Mouse (Mus musculus): Measurements from ENCODE around the gene Eno4. TPM values are rescaled to one million over a fixed set of nuclear protein-coding genes. Genes with fewer than 3 reads are reported as not detected.

Eno4 gene
- total and polyA plus RNA-seq, 2 experiments from 2014 or later, result 0.15 TPM; not detected in 1

DNA sequence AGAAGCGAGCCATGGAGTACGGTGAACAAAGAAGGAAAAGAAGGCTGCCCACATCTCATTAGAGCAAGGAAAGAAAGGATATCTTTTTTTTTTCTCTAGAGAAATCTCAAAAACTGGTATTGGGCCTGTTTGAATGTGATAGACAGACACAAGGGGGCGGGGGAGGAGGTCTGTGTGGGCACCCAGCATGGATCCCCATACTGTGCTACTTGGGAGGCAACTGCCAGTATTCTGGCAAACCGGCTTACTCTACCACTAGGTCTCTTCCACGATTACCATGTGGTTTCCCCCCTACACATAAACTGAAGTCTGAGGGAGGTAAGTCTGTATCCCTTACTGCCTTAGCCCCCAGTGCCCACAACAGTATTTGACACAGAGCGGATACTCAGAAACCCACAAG, 59.6 kb downstream of the Eno4 start:
- TF ChIP-seq CTCF (IDR thresholded peaks at IDR 0.05; ENCODE audit: low read depth) (no peak), EP300 (IDR thresholded peaks at IDR 0.05; ENCODE audit: low read depth) (no peak)
- H3K4me2 ChIP-seq (ENCODE audit: low read depth, low read length), result no peak overlapping the region
- H3K9ac ChIP-seq (replicated peaks; ENCODE audit: low read depth, low read length), result no peak overlapping the region
- H3K4me3 ChIP-seq (ENCODE audit: low read depth, low read length), result no peak overlapping the region
- ATAC-seq (ENCODE audit: insufficient read depth, low read depth), result no peak
- WGBS, result 81% methylated on average over 6 of the region's 6 CpGs
- no peak overlapping the region for H3K27ac ChIP-seq (ENCODE audit: low read depth)
- H3K9me3 ChIP-seq (replicated peaks; ENCODE audit: control insufficient read depth, low read length), result no peaks in the 10 kb centered on the region
- H3K36me3 ChIP-seq (replicated peaks; ENCODE audit: control insufficient read depth, insufficient read depth, low read length), result no peaks in the 10 kb centered on the region
- no peak for DNase-seq (ENCODE audit: low spot score)
- no peaks in the 10 kb centered on the region for H3K4me1 ChIP-seq (ENCODE audit: control insufficient read depth, insufficient read depth)
- no peaks in the 10 kb centered on the region for H3K27me3 ChIP-seq (ENCODE audit: control insufficient read depth, insufficient read depth, low read length)

GRCm38 (mm10) chr19:59006577-59007340, 63.5 kb downstream of the Eno4 start:
- Histone ChIP-seq H3K36me3 (replicated peaks; ENCODE audit: control insufficient read depth, insufficient read depth, low read length) (no peaks in the 10 kb centered on the region), H3K4me3 (ENCODE audit: low read depth, low read length) (no peak overlapping the region), H3K9me3 (replicated peaks; ENCODE audit: control insufficient read depth, low read length) (no peaks in the 10 kb centered on the region), H3K4me1 (ENCODE audit: control insufficient read depth, insufficient read depth) (no peaks in the 10 kb centered on the region), H3K9ac (replicated peaks; ENCODE audit: low read depth, low read length) (no peak overlapping the region), H3K27ac (ENCODE audit: low read depth) (no peak overlapping the region), H3K4me2 (ENCODE audit: low read depth, low read length) (no peak overlapping the region), H3K27me3 (ENCODE audit: control insufficient read depth, insufficient read depth, low read length) (no peaks in the 10 kb centered on the region)
- no peak for DNase-seq (ENCODE audit: low spot score)
- ATAC-seq (ENCODE audit: insufficient read depth, low read depth), result no peak
- TF ChIP-seq EP300 (IDR thresholded peaks at IDR 0.05; ENCODE audit: low read depth) (no peak), CTCF (IDR thresholded peaks at IDR 0.05; ENCODE audit: low read depth) (no peak)
- WGBS, result 80% methylated on average over 15 of the region's 15 CpGs

- WGBS, result 33% methylated on average over 5 of the region's 5 CpGs
- Histone ChIP-seq H3K4me2 (ENCODE audit: low read depth, low read length) (no peak overlapping the region), H3K4me3 (ENCODE audit: low read depth, low read length) (no peak overlapping the region), H3K9ac (replicated peaks; ENCODE audit: low read depth, low read length) (no peak overlapping the region), H3K4me1 (ENCODE audit: control insufficient read depth, insufficient read depth) (no peaks in the 10 kb centered on the region), H3K27me3 (ENCODE audit: control insufficient read depth, insufficient read depth, low read length) (no peaks in the 10 kb centered on the region), H3K27ac (ENCODE audit: low read depth) (no peak overlapping the region), H3K36me3 (replicated peaks; ENCODE audit: control insufficient read depth, insufficient read depth, low read length) (no peaks in the 10 kb centered on the region), H3K9me3 (replicated peaks; ENCODE audit: control insufficient read depth, low read length) (no peaks in the 10 kb centered on the region)
- DNase-seq (ENCODE audit: low spot score) (no peak), ATAC-seq (ENCODE audit: insufficient read depth, low read depth) (no peak)
- TF ChIP-seq EP300 (IDR thresholded peaks at IDR 0.05; ENCODE audit: low read depth), result no peak
- TF ChIP-seq CTCF (IDR thresholded peaks at IDR 0.05; ENCODE audit: low read depth), result no peak
Observed at GRCm38 (mm10) chr19:59010802-59011201, 67.6 kb downstream of the Eno4 start.

Small RNA genes lying within 50 kb of the gene (microRNA-seq; reads per million reads assigned to microRNA genes)
- 0.54 reads per million for gene Mir3086

Other genes with a start within 250 kb of the Eno4 start
- 0.23 TPM in 1 of 2 replicates, not detected in the other for gene Pnliprp1, start 214.5 kb upstream of the Eno4 start, total RNA-seq (2014; rRNA removed; ENCODE audit: low replicate concordance)
- 0.30 and 0.59 TPM in 2 replicates for gene Pnliprp1, start 214.5 kb upstream of the Eno4 start, polyA plus RNA-seq (2015; fragmentation: Nextera tagmentation; extraction: Ambion mirVana)
- gene Pnliprp2, start 183.7 kb upstream of the Eno4 start, total RNA-seq (2014; rRNA removed; ENCODE audit: low replicate concordance), result 2.3 TPM in 1 of 2 replicates, not detected in the other
- 0.14 TPM in 1 of 2 replicates, not detected in the other for gene Pnliprp2, start 183.7 kb upstream of the Eno4 start, polyA plus RNA-seq (2015; fragmentation: Nextera tagmentation; extraction: Ambion mirVana)
- not detected in 2 replicates for gene 1700019N19Rik, start 149.0 kb upstream of the Eno4 start, total RNA-seq (2014; rRNA removed; ENCODE audit: low replicate concordance)
- gene 1700019N19Rik, start 149.0 kb upstream of the Eno4 start, polyA plus RNA-seq (2015; fragmentation: Nextera tagmentation; extraction: Ambion mirVana), result not detected in 2 replicates
- gene Hspa12a, start 229 bp downstream of the Eno4 start, total RNA-seq (2014; rRNA removed; ENCODE audit: low replicate concordance), result 15.0 and 39.2 TPM in 2 replicates
- 11.5 and 13.2 TPM in 2 replicates for gene Hspa12a, start 229 bp downstream of the Eno4 start, polyA plus RNA-seq (2015; fragmentation: Nextera tagmentation; extraction: Ambion mirVana)
- 0.95 and 1.1 TPM in 2 replicates for gene Shtn1, start 132.7 kb downstream of the Eno4 start, total RNA-seq (2014; rRNA removed; ENCODE audit: low replicate concordance)
- 0.45 TPM in 2 replicates for gene Shtn1, start 132.7 kb downstream of the Eno4 start, polyA plus RNA-seq (2015; fragmentation: Nextera tagmentation; extraction: Ambion mirVana)
- gene Vax1, start 226.6 kb downstream of the Eno4 start, total RNA-seq (2014; rRNA removed; ENCODE audit: low replicate concordance), result not detected in 2 replicates
- not detected in 2 replicates for gene Vax1, start 226.6 kb downstream of the Eno4 start, polyA plus RNA-seq (2015; fragmentation: Nextera tagmentation; extraction: Ambion mirVana)